Mouse (Mus musculus) liver, embryonic 14.5 days (tissue): ENCODE measurements around the gene Fam219a.

ENCODE experiments used
- CTCF ChIP-seq: IDR thresholded peaks from 2 replicates; pipeline ENCODE4 v1.5.1; 2016; ENCODE audit warnings: antibody characterized with exemption, low read depth, control low read depth
- EP300 ChIP-seq: IDR thresholded peaks from 2 replicates; pipeline ENCODE4 v1.6.1; 2016; ENCODE audit warnings: antibody characterized with exemption, low read depth

DNA sequence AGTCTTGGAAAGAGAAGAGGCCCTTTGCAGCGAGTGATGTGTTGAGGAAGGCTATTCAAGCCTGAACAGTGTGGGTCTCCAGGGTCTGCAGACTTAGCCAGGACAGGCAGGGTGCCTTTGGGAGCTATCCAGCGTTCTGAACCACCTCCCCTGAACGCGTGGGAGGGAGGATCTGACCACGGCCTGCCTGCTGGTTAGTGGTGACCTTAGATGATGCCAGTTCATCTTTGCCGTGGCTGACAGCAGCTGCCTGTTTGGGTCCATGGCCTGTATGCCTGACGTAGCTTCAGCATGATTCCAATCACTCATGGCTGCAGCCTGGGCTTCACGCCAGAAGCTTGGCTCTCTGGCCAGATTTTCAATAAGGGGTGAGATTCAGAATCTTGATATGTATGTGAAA lies 23.4 kb downstream of the Fam219a start:
- TF ChIP-seq CTCF (no peak), EP300 (no peak)
